Mouse (Mus musculus) cerebellum, adult 2 months (tissue): Measurements from ENCODE around the gene Mtcl1.
A peak's percentile ranks its signal among the peaks of the same experiment; 100 is the strongest.

Source experiments
- CTCF ChIP-seq: fragments of 200-500 bp; IDR thresholded peaks from 2 replicates; pipeline ENCODE4 v1.5.1; 2011; ENCODE audit warnings: low read depth, mild to moderate bottlenecking, control low read depth, low read length, moderate library complexity, borderline replicate concordance; ENCODE audit not compliant: insufficient read depth
- POLR2A ChIP-seq: fragments of 200-500 bp; IDR thresholded peaks from 2 replicates; pipeline ENCODE4 v1.6.1; 2011; ENCODE audit warnings: low read length, control low read depth, borderline replicate concordance; ENCODE audit not compliant: insufficient read depth

DNA sequence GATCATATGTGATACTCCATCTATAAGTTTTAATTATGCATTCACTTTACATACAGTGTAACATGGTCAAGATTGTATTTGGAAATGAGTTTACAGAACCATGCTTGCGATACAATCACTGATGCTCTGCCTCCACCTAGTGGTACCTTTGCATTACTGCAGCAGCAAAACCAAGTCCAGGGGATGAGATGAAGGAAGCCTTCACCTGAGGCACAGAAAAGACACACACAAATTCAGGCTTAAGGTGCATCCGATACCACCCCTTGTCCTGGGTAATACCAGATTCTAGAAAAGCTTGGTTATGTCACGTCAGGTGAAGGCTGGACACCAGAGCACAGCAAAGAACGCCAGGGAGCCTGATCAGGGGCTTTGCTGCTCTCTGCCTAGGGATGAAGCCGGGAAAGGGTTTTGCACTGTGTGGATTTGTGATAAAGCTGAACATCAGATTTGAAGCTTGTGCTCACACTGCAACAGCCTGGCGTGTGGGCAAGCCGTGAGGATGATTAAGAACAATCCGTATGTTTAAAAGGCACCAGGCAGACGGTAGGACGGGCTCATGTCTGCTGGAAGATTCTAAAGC lies 40.6 kb upstream of the Mtcl1 start:
- TF ChIP-seq CTCF (peak; percentile 95), POLR2A (no peak)
